Mouse (Mus musculus) lung, postnatal 0 days (tissue): ENCODE results near the gene Wipi1.

ENCODE experiments used
- CTCF ChIP-seq: IDR thresholded peaks from 2 replicates; pipeline ENCODE4 v1.5.1; 2016; ENCODE audit warnings: antibody characterized with exemption, mild to moderate bottlenecking
- EP300 ChIP-seq: IDR thresholded peaks from 2 replicates; pipeline ENCODE4 v1.6.1; 2016; ENCODE audit warnings: antibody characterized with exemption, mild to moderate bottlenecking, control low read depth

GRCm38 (mm10) chr11:109594761-109595160, 17.0 kb downstream of the Wipi1 start:
- TF ChIP-seq CTCF (no peak), EP300 (no peak)
